Mouse (Mus musculus) kidney, embryonic 16.5 days (tissue): ENCODE data around the gene Cldn9. TPM values are rescaled to one million over a fixed set of nuclear protein-coding genes. Genes with fewer than 3 reads are reported as not detected.
A peak's percentile ranks its signal among the peaks of the same experiment; 100 is the strongest.

ENCODE experiments used
- ATAC-seq: fragments of 200-750 bp; cut with Nextera tagmentation; 2 replicates; pipeline ENCODE4 v1.8.0; 2017; ENCODE audit warnings: moderate TSS enrichment; ENCODE audit not compliant: low FRiP score, low TSS enrichment
- H3K27ac ChIP-seq: fragments of 300-500 bp; sonication (generic); 2 replicates; pipeline ENCODE4 v1.5.1; 2014; ENCODE audit warnings: low read length
- H3K27me3 ChIP-seq: fragments of 300-500 bp; sonication (generic); 2 replicates; pipeline ENCODE4 v1.6.1; 2014; ENCODE audit warnings: low read length, control low read depth, mixed read lengths; ENCODE audit not compliant: insufficient read depth
- H3K36me3 ChIP-seq: fragments of 300-500 bp; sonication (generic); 2 replicates; pipeline ENCODE4 v1.6.1; 2014; ENCODE audit warnings: low read length, control low read depth, mixed read lengths; ENCODE audit not compliant: insufficient read depth
- H3K4me1 ChIP-seq: fragments of 300-500 bp; sonication (generic); 2 replicates; pipeline ENCODE4 v1.6.1; 2014; ENCODE audit warnings: low read length, control low read depth, mixed read lengths; ENCODE audit not compliant: insufficient read depth
- H3K4me2 ChIP-seq: fragments of 300-500 bp; sonication (generic); replicated peaks from 2 replicates; pipeline ENCODE4 v1.6.1; 2014; ENCODE audit warnings: low read depth, low read length
- H3K4me3 ChIP-seq: fragments of 300-500 bp; sonication (generic); 2 replicates; pipeline ENCODE4 v1.5.1; 2014; ENCODE audit warnings: mild to moderate bottlenecking, low read length
- H3K9ac ChIP-seq: fragments of 300-500 bp; sonication (generic); replicated peaks from 2 replicates; pipeline ENCODE4 v1.6.1; 2014; ENCODE audit warnings: low read length
- H3K9me3 ChIP-seq: fragments of 300-500 bp; sonication (generic); 2 replicates; pipeline ENCODE4 v1.6.1; 2016; ENCODE audit warnings: low read length, control low read depth
- WGBS: fragments of 180-500 bp; shearing (Covaris S2); extraction: QIAGEN DNeasy Blood & Tissue Kit; methylation state at CpG from one replicate; pipeline ENCODE4 v1.1.7; 2014; 5-methylcytosine and 5-hydroxymethylcytosine counted together
- polyA plus RNA-seq: library from polyadenylated mRNA; unstranded; fragments of >200 nt; fragmentation: Nextera tagmentation; extraction: Ambion mirVana; gene quantifications from 2 replicates; pipeline ENCODE4 v1.2.1, GENCODE M21; 2015

Cldn9 gene
- 60.0 and 63.5 TPM in 2 replicates for polyA plus RNA-seq

DNA sequence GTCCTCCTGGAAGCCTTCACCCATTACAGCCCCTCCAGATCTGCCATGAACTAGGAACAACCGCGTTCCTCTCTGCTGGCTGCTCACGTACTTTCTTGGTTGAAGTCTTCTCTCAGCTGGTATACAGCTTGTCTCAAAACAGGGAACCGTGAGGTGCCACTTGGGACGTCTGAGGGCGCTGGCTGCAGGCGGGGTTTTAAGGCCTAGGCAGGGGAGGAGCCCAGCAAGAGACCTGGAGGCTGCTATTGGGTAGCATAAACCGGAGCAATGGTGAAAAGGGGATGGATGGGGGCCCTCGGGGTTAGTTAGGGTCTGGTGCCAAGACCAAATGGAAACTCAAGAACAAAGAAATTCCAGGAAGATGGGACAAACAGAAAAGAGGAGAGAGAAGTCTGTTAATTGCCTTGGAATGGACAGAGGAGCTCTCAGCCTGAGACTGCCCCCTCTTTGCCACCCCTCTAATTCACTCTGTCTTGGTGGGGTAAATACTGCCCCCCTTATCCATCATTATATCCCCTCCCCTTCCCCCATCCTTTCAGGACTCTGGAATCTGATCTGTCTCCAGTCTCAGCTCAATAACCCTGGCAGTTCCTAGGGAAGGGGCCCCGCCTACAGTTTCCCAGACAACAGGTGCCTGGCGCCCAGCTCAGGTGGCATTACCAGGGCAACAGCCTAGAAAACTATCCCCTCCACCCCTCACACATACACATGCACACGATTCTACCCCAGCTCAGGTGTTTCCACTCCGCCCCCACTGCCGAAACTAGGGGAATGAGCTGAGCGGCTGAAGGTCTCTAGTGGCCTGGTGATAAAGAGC is at the start of gene Cldn9:
Gene Cldn9, minus strand, starts transcription at position 171 of the 817 bp plus-strand sequence.
- H3K36me3 ChIP-seq, result no peaks in the 10 kb centered on the region
- H3K4me3 ChIP-seq, result peak within 1 kb of the TSS; percentile 49
- 7% methylated on average over 15 of the region's 15 CpGs for WGBS
- ATAC-seq, result peak; percentile 92
- H3K4me1 ChIP-seq, result peaks cover 34% of the 10 kb centered on the region
- peaks cover 36% of the 10 kb centered on the region for H3K27me3 ChIP-seq
- peak within 1 kb of the TSS; percentile 56 for H3K4me2 ChIP-seq
- H3K9me3 ChIP-seq, result no peaks in the 10 kb centered on the region
- peak within 1 kb of the TSS; percentile 91 for H3K27ac ChIP-seq
- H3K9ac ChIP-seq, result peak within 1 kb of the TSS; percentile 58

DNA sequence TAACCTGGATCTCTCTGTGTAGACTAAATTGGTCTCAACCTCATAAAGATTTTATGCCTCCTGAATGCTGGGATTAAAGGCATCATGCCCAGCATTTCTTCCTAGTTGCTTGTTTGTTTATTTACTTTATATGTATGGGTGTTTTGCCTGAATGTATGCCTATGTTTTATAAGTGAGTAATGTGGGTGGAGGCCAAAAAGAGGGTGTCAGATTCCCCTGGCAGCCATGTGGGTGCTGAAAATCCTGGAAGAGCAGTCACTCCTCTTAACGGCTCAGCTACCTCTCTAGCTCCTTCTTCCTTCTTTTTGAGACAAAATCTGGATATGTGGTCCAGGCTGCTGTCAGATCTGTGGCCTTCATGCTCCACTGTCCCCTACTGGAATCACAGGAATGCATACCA is 46.6 kb upstream of the Cldn9 start:
- WGBS, result 15% methylated on average over 1 of the region's 1 CpGs
- Histone ChIP-seq H3K36me3 (peaks cover 13% of the 10 kb centered on the region), H3K4me3 (no peak overlapping the region), H3K9ac (no peak overlapping the region), H3K4me1 (peaks cover 10% of the 10 kb centered on the region), H3K27ac (no peak overlapping the region), H3K9me3 (no peaks in the 10 kb centered on the region), H3K27me3 (no peaks in the 10 kb centered on the region), H3K4me2 (no peak overlapping the region)
- ATAC-seq, result no peak

DNA sequence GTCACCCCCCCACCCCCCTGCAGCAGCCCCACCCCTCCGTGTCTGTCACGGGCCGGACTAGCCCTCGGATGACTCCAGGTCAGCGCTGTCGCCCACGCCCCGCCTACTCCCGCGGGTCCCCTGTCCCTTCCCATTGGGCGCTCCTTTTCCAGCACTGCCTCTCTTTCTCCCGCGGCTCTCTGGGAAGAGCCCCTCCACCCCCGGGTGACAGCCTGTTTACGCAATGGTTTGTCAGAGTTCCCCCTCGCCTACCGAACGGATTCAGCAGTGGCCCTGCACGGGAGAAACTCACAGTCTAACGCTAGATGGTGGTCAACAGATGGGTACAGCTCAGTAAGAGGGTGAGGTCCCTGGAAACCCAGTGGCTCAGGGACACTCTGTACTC is 42.9 kb upstream of the Cldn9 start:
- peak; percentile 94 for ATAC-seq
- H3K27me3 ChIP-seq, result no peaks in the 10 kb centered on the region
- H3K4me1 ChIP-seq, result peaks cover 12% of the 10 kb centered on the region
- H3K36me3 ChIP-seq, result no peaks in the 10 kb centered on the region
- peak overlapping the region; percentile 59 for H3K4me2 ChIP-seq
- peak overlapping the region; percentile 90 for H3K27ac ChIP-seq
- H3K4me3 ChIP-seq, result peak overlapping the region; percentile 84
- peak overlapping the region; percentile 86 for H3K9ac ChIP-seq
- WGBS, result 1% methylated on average over 16 of the region's 20 CpGs
- no peaks in the 10 kb centered on the region for H3K9me3 ChIP-seq

DNA sequence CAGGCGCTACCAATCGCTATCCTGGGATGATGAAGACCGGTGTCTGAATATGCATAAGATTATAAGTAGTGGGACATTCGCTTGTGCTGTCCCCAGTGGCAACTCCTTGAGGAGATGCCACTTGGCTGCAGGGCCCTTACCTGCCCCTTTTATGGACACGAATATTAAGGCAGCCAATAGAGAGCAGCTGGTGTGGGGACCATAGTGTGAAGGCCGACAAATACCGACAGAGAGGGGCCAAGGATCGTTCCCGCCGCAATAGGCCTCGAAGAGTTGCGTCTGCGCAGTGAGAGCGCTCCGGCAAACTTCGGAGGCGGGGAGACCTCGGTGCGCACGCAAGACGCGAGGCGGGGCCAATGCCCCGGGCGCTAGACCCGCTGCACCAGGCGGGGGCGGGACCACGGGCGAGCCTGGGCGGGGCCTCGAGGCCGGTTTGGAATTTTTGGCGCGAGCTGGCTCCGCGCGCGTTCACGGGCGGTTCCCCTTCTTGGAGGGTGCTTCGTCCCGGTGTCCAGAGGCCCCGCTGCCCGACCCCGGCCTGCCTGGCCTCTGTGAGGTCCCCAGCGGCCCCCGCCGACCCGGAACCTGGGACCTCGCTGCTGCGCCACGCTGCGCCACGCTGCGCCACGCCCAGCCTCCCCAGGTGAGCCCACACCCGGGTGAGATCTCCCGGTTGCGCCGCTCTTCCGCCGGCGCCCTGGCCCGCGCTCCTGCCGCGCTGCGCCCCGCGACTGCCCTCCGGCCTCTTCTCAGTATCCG is 42.4 kb upstream of the Cldn9 start, which contains the start of gene Pkmyt1:
Gene Pkmyt1, plus strand, starts transcription at position 338 of the 759 bp plus-strand sequence.
- Histone ChIP-seq H3K4me1 (peaks cover 12% of the 10 kb centered on the region), H3K9ac (peak within 1 kb of the TSS; percentile 86), H3K27ac (peak within 1 kb of the TSS; percentile 90), H3K9me3 (no peaks in the 10 kb centered on the region), H3K4me3 (peak within 1 kb of the TSS; percentile 84), H3K36me3 (no peaks in the 10 kb centered on the region), H3K27me3 (no peaks in the 10 kb centered on the region), H3K4me2 (peak within 1 kb of the TSS; percentile 59)
- WGBS, result 1% methylated on average over 72 of the region's 73 CpGs
- ATAC-seq, result peak; percentile 93

DNA sequence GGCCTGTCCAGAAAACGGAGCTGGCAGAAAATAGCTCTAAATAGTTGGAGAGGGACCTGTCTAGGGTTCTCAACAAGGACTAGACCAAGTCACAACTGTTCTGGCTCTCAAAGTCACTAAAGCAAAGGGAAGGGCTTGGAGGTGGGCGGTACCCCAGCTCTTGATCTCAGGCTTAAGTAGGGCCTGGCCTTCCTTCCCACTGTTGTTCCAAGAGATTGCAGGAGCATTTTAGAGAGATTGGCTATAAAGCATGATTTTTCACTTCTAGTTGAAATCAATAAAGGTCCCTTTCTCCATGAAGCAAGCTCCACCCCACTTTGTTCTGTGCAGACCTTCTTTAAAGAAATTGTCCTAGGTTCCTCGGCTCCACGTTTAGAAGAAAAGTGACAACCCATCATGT is 41.7 kb upstream of the Cldn9 start:
- Histone ChIP-seq H3K9ac (peak overlapping the region; percentile 73), H3K9me3 (no peaks in the 10 kb centered on the region), H3K4me1 (peaks cover 12% of the 10 kb centered on the region), H3K36me3 (no peaks in the 10 kb centered on the region), H3K27ac (no peak overlapping the region; the same call in 1 of the 2 replicates), H3K4me2 (peak overlapping the region; percentile 59), H3K4me3 (peak overlapping the region; percentile 84), H3K27me3 (no peaks in the 10 kb centered on the region)
- 47% methylated on average over 4 of the region's 4 CpGs for WGBS
- no peak for ATAC-seq

DNA sequence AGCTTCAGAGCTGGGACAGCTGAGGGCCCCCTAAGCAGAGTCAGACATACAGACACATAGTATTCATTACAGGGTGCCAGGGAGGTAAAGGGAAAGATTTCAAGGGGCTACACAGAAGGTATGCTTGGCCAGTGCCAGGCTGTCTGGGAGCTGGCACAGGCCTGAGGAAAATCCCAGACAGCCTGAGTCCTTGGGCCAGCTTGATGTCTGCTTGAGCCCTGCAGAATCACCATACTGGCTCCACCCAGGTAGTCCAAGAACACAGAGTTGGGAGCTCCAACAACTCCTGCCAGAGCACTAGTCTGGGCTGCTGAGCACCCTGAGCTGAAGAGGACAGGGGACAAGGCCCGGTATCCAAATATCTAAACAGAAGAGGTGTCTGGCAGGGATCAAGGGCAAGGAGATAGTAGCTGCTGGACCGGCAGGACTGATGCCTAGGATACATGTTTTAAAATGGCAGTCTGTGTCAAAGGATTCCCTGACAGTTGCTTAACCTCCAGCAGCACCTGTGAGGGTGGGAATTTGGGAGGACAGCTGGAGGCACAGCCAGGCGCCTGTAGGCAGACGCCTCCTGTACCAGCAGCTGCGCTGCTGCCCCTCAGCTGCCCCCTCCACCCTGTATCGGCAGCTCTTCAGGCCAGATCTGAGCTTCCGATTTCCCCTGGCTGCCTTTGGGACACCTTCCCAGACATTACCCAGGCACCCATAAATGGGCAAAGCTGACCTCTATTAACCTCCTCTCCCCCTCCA is 38.7 kb upstream of the Cldn9 start, which contains the start of gene 1520401A03Rik:
Gene 1520401A03Rik, minus strand, starts transcription at position 408 of the 750 bp plus-strand sequence.
- Histone ChIP-seq H3K4me2 (no peak within 1 kb of the TSS), H3K9ac (no peak within 1 kb of the TSS), H3K9me3 (no peaks in the 10 kb centered on the region), H3K27me3 (no peaks in the 10 kb centered on the region), H3K36me3 (no peaks in the 10 kb centered on the region), H3K4me3 (no peak within 1 kb of the TSS), H3K4me1 (peaks cover 12% of the 10 kb centered on the region), H3K27ac (no peak within 1 kb of the TSS)
- ATAC-seq, result no peak
- WGBS, result 75% methylated on average over 7 of the region's 7 CpGs

DNA sequence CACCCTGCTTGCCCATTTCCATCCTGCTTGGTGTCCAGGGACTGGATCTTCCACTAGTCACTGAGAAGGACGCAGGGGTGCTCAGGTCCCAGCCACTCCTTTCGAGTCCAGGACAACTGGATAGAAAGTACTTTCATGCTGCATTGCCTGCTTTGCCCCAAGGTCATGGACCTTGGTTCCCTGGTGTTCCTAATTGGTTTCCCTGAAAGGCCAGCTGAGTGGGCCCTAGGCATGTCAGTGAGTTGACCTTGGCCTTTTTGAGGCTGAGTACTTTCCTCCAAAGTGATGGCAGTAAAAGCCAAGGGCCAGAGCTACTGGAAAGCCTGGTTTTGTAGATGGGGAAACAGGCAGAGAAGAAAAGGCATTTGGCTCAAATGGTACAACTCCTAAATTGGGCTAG is 38.1 kb upstream of the Cldn9 start:
- Histone ChIP-seq H3K4me3 (no peak overlapping the region), H3K4me1 (peaks cover 6% of the 10 kb centered on the region), H3K27me3 (no peaks in the 10 kb centered on the region), H3K36me3 (no peaks in the 10 kb centered on the region), H3K27ac (no peak overlapping the region), H3K9me3 (no peaks in the 10 kb centered on the region), H3K9ac (no peak overlapping the region), H3K4me2 (no peak overlapping the region)
- WGBS, result 84% methylated on average over 2 of the region's 2 CpGs
- no peak for ATAC-seq

DNA sequence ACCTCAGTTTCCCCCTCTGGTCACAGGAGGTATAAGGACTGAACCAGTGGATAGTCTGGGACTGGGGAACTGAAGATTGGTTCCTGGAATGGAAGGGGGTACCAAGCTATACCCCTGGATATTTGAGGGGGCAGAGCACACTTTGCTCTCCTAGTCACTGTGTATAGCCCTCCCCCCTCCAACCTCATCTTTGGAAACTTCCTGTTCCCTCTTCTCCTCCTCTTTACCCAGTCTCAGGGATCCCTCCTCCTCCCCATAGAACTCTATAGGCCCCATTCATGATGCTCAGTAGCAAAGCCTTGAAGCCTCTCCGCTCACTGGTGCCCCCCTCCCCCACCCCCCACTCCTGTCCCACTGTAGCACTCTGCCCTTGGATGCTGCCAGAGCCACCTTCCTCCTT is 35.6 kb upstream of the Cldn9 start:
- 38% methylated on average over 1 of the region's 1 CpGs for WGBS
- Histone ChIP-seq H3K27ac (no peak overlapping the region), H3K27me3 (no peaks in the 10 kb centered on the region), H3K36me3 (no peaks in the 10 kb centered on the region), H3K4me1 (no peaks in the 10 kb centered on the region), H3K4me2 (no peak overlapping the region), H3K4me3 (no peak overlapping the region), H3K9me3 (no peaks in the 10 kb centered on the region), H3K9ac (no peak overlapping the region)
- no peak for ATAC-seq

DNA sequence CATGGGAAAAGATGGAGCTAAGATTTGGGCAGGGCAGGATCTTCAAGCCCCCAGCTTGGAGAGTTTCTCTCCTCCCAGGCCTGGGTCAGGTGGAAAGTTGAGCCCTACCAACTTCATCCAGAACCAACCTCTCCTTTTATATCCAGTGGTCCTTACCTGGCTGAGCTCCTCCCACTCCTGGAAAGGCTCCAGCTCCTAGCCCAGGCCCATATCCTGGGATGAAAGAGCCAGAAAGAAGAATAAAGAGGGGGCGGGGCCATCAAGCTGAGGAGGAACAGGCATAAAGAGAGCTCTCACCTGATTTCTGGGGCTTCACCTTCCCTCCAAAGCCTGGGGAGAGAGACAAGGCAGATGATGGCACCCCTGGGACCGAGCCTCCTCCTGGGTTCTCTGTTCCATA is 33.2 kb upstream of the Cldn9 start:
- Histone ChIP-seq H3K36me3 (no peaks in the 10 kb centered on the region), H3K27ac (no peak overlapping the region), H3K4me3 (no peak overlapping the region), H3K9me3 (no peaks in the 10 kb centered on the region), H3K4me1 (no peaks in the 10 kb centered on the region), H3K4me2 (no peak overlapping the region), H3K9ac (no peak overlapping the region), H3K27me3 (no peaks in the 10 kb centered on the region)
- no peak; the same call in 1 of the 2 replicates for ATAC-seq
- 61% methylated on average over 2 of the region's 2 CpGs for WGBS
